Mouse (Mus musculus) spleen, postnatal 10 days (tissue): ENCODE measurements at regions not wholly inside any gene's neighbourhood (a gene's known extent, or its start where the extent isn't known, plus 50 kb on each side); places are given as distances from the start of the nearest gene placed in this dataset.

Experiments
- DNase-seq, 2 experiments: peaks; one replicate each; pipeline ENCODE4 v3.0.0; 2021 to 2022; ENCODE audit warnings: low spot score in 2 of 2

DNA sequence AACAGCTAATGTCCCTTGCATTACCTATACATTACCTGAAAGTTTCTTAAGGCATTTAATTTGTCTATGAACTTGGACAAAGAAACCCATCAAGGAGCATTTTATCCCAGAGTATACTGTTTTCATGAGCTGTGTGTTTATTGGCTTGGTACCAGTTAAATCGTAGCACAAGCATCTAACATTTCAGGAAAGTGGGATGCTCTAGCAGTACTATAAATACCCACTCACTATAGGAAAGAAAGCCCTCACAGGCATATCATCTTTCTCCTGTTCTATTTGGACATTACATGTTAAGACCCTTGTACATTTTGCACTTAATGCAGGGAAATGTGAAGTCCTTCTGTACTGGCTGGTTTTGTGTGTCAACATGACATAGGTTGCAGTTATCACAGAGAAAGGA lies 163.9 kb downstream of the Ptprc start:
- no peak for DNase-seq

GRCm38 (mm10) chr1:138010910-138011477 lies 164.5 kb downstream of the Ptprc start:
- no peak for DNase-seq

DNA sequence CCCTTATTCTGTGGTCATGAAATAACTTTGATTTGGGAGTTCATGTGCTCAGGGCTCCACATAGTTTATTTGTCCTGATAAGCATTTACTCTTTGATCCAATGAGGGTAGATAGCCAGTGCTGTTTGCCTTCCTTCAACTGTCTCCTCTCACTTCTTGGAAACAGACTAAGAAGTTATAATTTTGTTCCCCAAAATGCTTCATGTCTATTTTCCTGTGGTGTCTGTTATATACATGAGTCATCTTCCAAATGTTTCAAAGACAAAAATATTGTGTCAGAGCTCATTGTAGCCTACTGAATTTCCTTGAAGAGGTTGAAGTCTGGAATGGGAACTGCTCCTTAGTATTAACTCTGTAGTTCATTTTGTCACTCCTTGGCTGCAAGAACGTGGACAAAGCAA lies 168.7 kb downstream of the Ptprc start:
- DNase-seq = no peak

DNA sequence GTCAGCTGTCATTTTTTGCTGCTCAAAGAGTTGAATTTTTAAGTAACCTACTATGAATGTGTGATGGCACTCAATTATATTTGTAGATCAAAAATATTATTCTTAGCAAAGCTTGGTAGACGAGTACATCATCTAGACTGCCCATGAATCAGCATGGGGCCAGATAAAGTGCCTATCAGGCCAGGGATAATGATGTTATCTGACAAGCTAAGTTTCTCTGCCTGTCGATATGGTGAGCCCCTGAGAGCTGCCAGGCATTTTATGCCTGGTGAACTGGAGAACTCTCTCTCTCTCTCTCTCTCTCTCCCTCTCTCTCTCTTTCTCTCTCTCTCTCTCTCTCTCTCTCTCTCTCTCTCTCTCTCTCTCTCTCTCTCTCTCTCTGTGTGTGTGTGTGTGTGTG lies 171.2 kb downstream of the Ptprc start:
- no peak for DNase-seq

GRCm38 (mm10) chr1:137999268-137999900 lies 176.1 kb downstream of the Ptprc start:
- no peak for DNase-seq

GRCm38 (mm10) chr1:137996041-137996440 lies 179.5 kb downstream of the Ptprc start:
- no peak for DNase-seq

- no peak for DNase-seq
Measured at GRCm38 (mm10) chr1:137991936-137992335, 183.6 kb downstream of the Ptprc start.

DNA sequence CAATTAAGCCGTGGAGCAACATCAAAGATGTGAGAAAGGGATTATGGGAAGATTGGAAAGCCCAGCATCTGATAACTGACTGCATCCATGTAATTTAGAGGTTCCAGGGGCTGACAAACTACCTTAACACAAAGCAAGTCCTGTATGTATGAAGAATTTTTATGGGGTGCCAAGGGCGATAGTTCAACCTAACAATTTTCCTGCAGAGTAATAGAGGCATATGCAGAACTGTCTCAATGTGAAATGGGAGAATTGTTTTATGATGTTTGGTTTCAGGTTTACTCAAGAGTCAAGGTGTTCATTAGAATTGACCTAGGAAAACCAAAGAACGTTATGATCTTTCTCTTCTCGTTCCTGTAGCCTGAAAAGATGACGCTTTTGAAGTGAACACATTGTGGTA lies 184.1 kb downstream of the Ptprc start:
- no peak for DNase-seq

GRCm38 (mm10) chr1:137973406-137973805 lies 202.1 kb downstream of the Ptprc start:
- DNase-seq = no peak

- no peak for DNase-seq
Measured at GRCm38 (mm10) chr1:137972620-137973350, 202.7 kb downstream of the Ptprc start.

GRCm38 (mm10) chr1:137966151-137966836 lies 209.2 kb downstream of the Ptprc start:
- no peak for DNase-seq

DNA sequence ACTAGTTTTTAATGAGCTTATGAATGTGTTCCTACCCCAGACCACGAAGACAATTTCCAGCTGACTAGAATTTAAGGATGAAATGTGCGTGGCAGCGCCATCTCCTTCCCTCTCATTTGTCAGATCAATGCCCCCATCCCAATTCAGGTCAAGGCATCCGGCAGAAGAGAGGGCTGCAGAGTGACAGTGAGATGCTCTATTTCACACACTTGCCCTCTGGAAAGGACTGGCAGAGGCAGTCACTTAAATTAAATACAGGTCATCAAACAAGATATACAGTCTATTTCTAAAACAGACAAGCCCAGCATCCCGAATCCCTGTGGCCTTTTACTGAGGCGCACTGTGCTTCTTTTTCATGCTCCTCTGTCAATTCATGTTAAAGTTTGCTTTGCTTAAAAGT lies 211.9 kb downstream of the Ptprc start:
- no peak for DNase-seq

- DNase-seq = no peak
Measured at GRCm38 (mm10) chr1:137958040-137958439, 217.5 kb downstream of the Ptprc start.

DNA sequence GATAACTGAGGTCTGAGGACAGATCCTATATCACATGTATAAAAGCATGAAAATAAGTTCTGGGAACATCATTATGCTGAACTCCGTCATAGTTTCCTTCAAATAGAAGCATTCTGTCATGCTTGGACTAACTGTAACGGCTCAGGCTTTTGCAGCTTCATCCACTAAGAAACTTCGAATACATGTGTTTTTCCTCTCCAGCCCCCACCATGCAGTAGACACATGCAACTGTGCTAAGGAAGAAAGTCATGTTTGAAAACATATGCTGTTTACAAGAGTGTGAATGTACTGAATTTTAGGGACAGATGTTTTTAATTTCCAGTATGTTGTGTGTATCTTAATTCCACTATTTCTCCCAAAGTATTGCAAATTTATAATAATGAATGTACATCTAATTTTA lies 219.5 kb downstream of the Ptprc start:
- DNase-seq = no peak

DNA sequence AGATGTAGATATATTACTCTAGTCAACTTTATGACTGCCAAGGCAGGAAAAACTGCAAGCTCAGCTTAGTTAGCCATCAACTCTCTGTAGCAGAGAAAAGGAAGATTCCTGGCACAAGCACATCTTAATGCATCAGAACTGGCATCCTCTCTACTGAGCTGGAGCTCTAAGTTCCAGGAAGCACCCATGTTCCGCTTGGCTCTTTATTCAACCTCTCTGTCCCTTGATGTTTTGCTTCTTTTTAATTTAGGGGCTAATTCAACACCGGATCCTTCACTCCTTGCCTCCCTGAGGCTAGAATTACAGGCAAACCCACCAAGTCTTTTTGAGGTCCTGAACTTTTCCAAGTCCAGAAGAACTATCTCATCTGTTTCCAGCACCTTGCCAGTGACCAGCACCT lies 220.4 kb downstream of the Ptprc start:
- no peak for DNase-seq

DNA sequence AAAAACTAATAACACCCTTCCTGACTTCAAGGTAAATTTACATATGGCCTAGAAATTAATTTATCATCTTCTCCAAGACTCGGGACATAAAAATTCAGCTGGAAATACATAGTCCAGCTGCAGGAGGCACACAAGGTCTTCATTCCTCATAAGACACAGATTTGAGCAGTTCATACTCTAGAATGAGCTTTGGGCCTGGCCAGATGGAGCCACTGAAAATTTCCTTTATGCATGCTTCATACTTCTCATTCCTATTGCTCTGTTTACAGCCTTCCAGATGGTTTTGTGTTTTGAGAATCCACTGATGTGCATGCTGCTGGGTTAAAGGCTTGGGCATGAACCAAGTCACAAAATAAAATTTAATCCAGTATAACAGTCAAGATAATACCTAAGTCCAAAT lies 222.1 kb downstream of the Ptprc start:
- no peak for DNase-seq

GRCm38 (mm10) chr1:137952777-137953176 lies 222.7 kb downstream of the Ptprc start:
- no peak for DNase-seq

DNA sequence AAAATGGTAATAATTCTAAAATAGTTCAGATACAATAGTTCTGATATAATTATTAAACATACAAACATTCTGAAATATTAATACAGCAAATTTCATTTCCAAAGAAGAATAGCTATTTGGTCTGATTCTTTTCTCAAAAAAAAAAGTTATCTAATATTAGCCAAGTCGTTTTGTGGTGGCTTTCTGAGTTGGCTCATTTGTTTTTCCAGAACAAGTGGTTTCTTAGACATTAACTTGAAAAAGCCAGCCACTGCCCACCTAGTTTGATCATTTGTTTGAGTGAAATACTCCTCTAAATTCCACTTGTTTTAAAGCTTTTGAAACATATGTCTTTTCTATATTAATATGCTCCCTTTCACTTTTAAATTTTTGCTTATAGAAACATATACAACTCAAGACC lies 227.6 kb downstream of the Ptprc start:
- no peak for DNase-seq

DNA sequence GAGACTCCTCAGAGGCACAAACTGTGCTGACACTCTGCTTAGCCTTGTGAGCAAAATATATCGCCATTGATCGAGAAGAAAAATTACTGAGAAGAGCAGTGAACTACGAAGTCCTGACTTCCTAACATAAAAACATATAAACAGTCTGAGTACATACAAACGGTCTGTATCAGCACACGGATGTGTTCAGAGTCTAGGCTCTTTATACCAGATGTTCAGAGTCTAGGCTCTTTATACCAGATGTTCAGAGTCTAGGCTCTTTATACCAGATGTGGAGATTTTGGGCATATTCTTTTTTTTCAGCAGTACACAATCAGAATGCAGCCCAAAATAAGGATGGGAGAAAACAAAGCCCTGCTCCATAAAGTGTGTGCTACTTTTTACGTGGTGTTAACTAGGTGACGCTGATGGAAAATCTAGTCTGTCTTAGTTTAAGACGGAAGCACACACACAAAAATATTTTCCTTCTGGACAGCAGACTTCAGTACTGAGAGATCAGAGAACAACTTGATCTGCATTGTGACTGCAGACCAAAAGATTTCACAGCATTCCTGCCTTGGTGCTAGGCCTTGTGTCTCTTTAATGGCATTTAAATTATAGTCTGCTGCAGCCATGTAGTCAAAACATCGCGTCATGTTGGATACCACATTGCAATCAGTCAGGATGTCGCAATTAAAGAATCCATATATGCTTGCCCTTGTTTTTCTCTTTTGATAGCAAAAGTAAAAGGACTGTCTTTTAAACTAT lies 233.6 kb downstream of the Ptprc start:
- DNase-seq = no peak

DNA sequence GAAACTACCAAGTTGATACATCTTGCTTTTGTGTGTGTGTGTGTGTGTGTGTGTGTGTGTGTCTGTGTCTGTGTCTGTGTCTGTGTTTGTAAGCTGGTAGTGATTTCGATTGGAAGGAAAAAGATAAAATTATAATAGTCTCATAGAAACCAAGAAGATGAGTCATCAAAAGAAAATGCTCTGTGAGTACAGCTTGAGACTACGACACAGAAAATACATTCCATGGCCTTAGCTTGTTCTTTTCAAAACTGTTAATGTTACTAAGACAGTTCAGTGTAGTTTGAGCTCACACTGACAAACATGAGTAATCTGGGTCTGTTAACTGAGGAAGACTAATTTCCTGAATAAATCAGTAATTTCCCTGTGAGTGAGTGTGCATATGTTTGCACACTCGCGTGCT lies 239.8 kb downstream of the Ptprc start:
- no peak for DNase-seq

DNA sequence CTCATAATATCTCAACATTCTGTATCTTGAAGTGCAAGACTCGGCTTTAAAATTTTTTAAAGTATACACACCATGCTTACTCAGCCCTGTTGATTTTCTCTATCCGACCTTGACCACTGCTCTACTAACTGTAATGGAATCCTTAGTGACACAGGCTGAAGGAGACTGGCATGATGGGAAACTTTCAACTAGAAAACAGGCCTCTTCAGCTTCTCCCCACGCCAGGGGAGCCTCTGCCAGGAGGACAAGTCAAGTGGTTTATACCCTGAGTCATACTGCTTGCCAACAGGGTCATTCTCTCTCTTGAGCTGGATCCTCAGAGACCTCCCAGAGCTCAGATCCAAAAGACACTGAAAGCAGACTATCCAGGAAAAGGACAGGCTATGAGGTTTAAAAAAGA lies 245.7 kb downstream of the Ptprc start:
- DNase-seq = no peak

DNA sequence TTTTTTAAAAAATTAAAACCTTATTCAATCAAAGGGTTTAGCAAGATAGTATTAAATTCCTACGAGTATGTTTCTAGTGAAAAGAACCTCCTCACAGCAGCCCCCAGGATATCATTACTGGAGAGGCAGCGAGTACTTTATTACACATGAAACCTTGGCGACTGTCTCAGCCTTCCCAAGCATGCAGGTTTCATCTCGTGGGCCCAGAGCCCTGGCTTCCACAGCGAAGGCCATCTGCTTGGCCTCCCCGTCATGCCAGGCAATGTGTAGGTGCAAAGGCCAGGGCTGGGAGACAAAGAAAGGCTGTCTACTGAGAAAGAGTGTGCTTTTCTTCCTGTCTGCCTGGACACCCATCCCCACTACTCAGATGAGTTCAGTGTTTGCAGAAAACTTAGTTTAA lies 247.0 kb downstream of the Ptprc start:
- DNase-seq = no peak
